ENCODE assay signal across 12 mouse cellular contexts in the genomic region with DNA sequence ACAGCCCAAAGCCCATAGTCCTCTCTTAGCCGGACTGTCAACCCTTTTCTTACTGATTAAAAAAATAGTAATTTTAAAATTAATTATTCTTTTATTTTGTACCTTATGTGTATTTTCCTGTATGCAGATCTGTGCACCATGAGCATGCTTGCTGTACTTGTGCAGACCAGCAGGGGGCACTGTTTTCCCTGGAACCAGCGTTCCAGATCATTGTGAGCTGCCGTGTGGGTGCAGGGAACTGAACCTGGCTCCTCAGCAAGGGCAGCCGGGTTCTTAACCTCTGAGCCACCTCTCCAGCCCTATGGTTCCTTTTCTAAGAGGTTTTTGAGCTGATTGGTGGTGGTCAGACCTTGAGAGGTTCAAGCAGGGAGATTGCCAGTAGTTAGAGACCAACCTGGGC.
A peak's percentile ranks its signal among the peaks of the same experiment; 100 is the strongest.
DNase-seq lines count a peak whose midpoint lies in the region; ATAC-seq lines count a peak whose summit lies in the region.
"Had no signal": no experiment of that assay in that cellular context is flagged by ENCODE, and none has a peak within 500 bp of the region (broad histone marks: within the 10 kb centered on the region; RNA-seq: fewer than 3 reads in every experiment).

No protein-coding gene starts in this region.

- H3K27me3 ChIP-seq in kidney, embryonic 15.5 days = no peaks in the 10 kb centered on the region
- no peaks in the 10 kb centered on the region for H3K27me3 ChIP-seq in embryonic facial prominence, embryonic 14.5 days (replicated peaks; ENCODE audit: control insufficient read depth, insufficient read depth, low read length)
- H3K27me3 ChIP-seq: intestine, embryonic 15.5 days; midbrain, embryonic 13.5 days; stomach, embryonic 15.5 days had no signal

- 0 out of 2 replicates have a peak overlapping the region, but pooled peaks have one; percentile 37 for H3K27ac ChIP-seq in kidney, embryonic 15.5 days
- H3K27ac ChIP-seq in embryonic facial prominence, embryonic 14.5 days (replicated peaks; ENCODE audit: low read depth, low read length) = peak overlapping the region; percentile 63
- H3K27ac ChIP-seq: midbrain, embryonic 13.5 days; stomach, embryonic 15.5 days had no signal

- DNase-seq in kidney, postnatal 10 days = no peak
- DNase-seq in thymus, postnatal 25 days = peak; percentile 28
- no peak for DNase-seq in thymus, postnatal 0 days (ENCODE audit: low spot score)
- DNase-seq in embryonic facial prominence, embryonic 14.5 days (ENCODE audit: low spot score) = no peak
- DNase-seq in adipocyte (ENCODE audit: low spot score) = no peak
- DNase-seq in adrenal gland, postnatal 36 days = no peak
- no peak for DNase-seq in left cerebral cortex, postnatal 10 days (ENCODE audit: extremely low spot score in 1 of 2, low spot score in 2 of 2)
- DNase-seq: cerebellum, adult 8-10 months had no signal

- H3K36me3 ChIP-seq in kidney, embryonic 15.5 days = peaks cover 26% of the 10 kb centered on the region
- peaks cover 15% of the 10 kb centered on the region; the same call in 1 of the 2 replicates for H3K36me3 ChIP-seq in embryonic facial prominence, embryonic 14.5 days (ENCODE audit: control insufficient read depth, insufficient read depth, low read length)
- H3K36me3 ChIP-seq: midbrain, embryonic 13.5 days had no signal

- no peak overlapping the region for H3K4me3 ChIP-seq in kidney, embryonic 15.5 days (replicated peaks)
- H3K4me3 ChIP-seq in embryonic facial prominence, embryonic 14.5 days (ENCODE audit: low read depth, low read length) = no peak overlapping the region
- H3K4me3 ChIP-seq: intestine, embryonic 15.5 days; midbrain, embryonic 13.5 days; stomach, embryonic 15.5 days had no signal

- no peak overlapping the region for H3K9ac ChIP-seq in kidney, embryonic 15.5 days
- H3K9ac ChIP-seq in embryonic facial prominence, embryonic 14.5 days (ENCODE audit: low read depth, low read length) = no peak overlapping the region
- H3K9ac ChIP-seq: intestine, embryonic 15.5 days; midbrain, embryonic 13.5 days; stomach, embryonic 15.5 days had no signal

- H3K9me3 ChIP-seq in kidney, embryonic 15.5 days (replicated peaks) = no peaks in the 10 kb centered on the region
- H3K9me3 ChIP-seq in embryonic facial prominence, embryonic 14.5 days (ENCODE audit: control insufficient read depth, low read length) = no peaks in the 10 kb centered on the region
- H3K9me3 ChIP-seq: intestine, embryonic 15.5 days; midbrain, embryonic 13.5 days; stomach, embryonic 15.5 days had no signal

- H3K4me2 ChIP-seq in kidney, embryonic 15.5 days = no peak overlapping the region
- H3K4me2 ChIP-seq in embryonic facial prominence, embryonic 14.5 days (ENCODE audit: low read depth, low read length) = no peak overlapping the region
- H3K4me2 ChIP-seq: intestine, embryonic 15.5 days; midbrain, embryonic 13.5 days; stomach, embryonic 15.5 days had no signal

- no peak for ATAC-seq in kidney, embryonic 15.5 days (replicated peaks; ENCODE audit: low FRiP score)
- ATAC-seq in embryonic facial prominence, embryonic 14.5 days (ENCODE audit: low read depth) = no peak
- ATAC-seq: intestine, embryonic 15.5 days; midbrain, embryonic 13.5 days had no signal

- intact Hi-C loops in left cerebral cortex, postnatal 10 days (cut with DNase I) = no loop called here

- H3K4me1 ChIP-seq in kidney, embryonic 15.5 days = peaks cover 37% of the 10 kb centered on the region
- H3K4me1 ChIP-seq in embryonic facial prominence, embryonic 14.5 days (ENCODE audit: control insufficient read depth, insufficient read depth, low read length) = peaks cover 27% of the 10 kb centered on the region

- 91% methylated on average over 4 of the region's 4 CpGs for WGBS in kidney, embryonic 15.5 days
- WGBS in embryonic facial prominence, embryonic 14.5 days = 85% methylated on average over 4 of the region's 4 CpGs
